ENCODE assay signal across 29 mouse cellular contexts in the genomic region with DNA sequence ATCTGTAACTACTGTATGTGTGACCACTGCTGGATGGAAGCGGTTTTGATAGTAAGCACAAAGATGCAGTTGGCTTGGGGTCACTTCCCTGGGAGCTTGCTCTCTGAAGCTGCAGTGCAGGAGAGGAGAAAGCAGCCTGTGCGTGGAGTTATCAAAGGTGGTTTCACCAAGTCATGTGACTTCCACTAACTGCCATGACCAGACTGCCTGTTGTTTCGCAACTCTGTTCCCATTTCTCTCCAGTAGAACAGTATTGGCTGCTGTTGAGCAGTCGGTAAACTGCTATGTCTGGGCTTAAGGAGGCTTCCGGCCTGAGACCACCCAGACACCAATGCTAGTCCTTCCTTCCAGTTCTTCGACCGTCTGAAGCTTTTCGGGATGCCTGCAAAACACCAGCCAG. TPM values are rescaled to one million over a fixed set of nuclear protein-coding genes. Genes with fewer than 3 reads are reported as not detected.
DNase-seq lines count a peak whose midpoint lies in the region; ATAC-seq and TF ChIP-seq lines count a peak whose summit lies in the region.
"Had no signal": no experiment of that assay in that cellular context is flagged by ENCODE, and none has a peak within 500 bp of the region (broad histone marks: within the 10 kb centered on the region; RNA-seq: fewer than 3 reads in every experiment).

No protein-coding gene starts in this region.

- H3K27me3 ChIP-seq in liver, embryonic 16.5 days (ENCODE audit: control insufficient read depth, insufficient read depth, low read depth, low read length) = no peaks in the 10 kb centered on the region
- H3K27me3 ChIP-seq in liver, postnatal 0 days (ENCODE audit: insufficient read depth, low read length) = no peaks in the 10 kb centered on the region
- H3K27me3 ChIP-seq: CH12.LX; hindbrain, embryonic 15.5 days; limb, embryonic 15.5 days; neural tube, embryonic 13.5 days had no signal

- H3K4me3 ChIP-seq in liver, embryonic 16.5 days (ENCODE audit: low read depth, low read length) = no peak overlapping the region
- no peak overlapping the region for H3K4me3 ChIP-seq in liver, postnatal 0 days (ENCODE audit: low read depth, low read length)
- H3K4me3 ChIP-seq: gastrocnemius, adult 2 months; heart, embryonic 13.5 days; hindbrain, embryonic 10.5 days; hindbrain, embryonic 15.5 days; limb, embryonic 10.5 days; limb, embryonic 15.5 days; neural tube, embryonic 13.5 days had no signal

- DNase-seq in liver (no peak), adipocyte (ENCODE audit: low spot score) (peak; percentile 7)
- no peak for DNase-seq in liver, postnatal 0 days
- DNase-seq in embryo, embryonic 10.5 days (ENCODE audit: low spot score) = no peak
- DNase-seq in thymus, postnatal 14 days = no peak
- no peak for DNase-seq in c-Kit-positive CD71-positive TER-119-positive erythroid progenitor cells, embryonic 14.5 days (ENCODE audit: low spot score)
- DNase-seq: adrenal gland, postnatal 25 days; B cell, adult 2 months; cerebellum, adult 18-20 months; cerebellum, postnatal 10 days; gastrocnemius, adult 2 months; gastrocnemius, postnatal 36 days; heart, postnatal 10 days; kidney, adult 8-10 months; lung, embryonic 14.5 days; lung, postnatal 14 days; right cerebral cortex, postnatal 14 days had no signal

- H3K4me2 ChIP-seq in liver, embryonic 16.5 days (ENCODE audit: low read depth, low read length) = no peak overlapping the region
- H3K4me2 ChIP-seq in liver, postnatal 0 days (ENCODE audit: low read depth, low read length) = no peak overlapping the region
- H3K4me2 ChIP-seq: heart, embryonic 13.5 days; hindbrain, embryonic 15.5 days; limb, embryonic 15.5 days; lung, embryonic 14.5 days; midbrain, embryonic 11.5 days; neural tube, embryonic 13.5 days had no signal

- no peaks in the 10 kb centered on the region for H3K9me3 ChIP-seq in liver, embryonic 16.5 days (replicated peaks; ENCODE audit: control insufficient read depth, low read length)
- no peaks in the 10 kb centered on the region for H3K9me3 ChIP-seq in liver, postnatal 0 days (ENCODE audit: low read length)
- H3K9me3 ChIP-seq: heart, embryonic 13.5 days; hindbrain, embryonic 10.5 days; hindbrain, embryonic 15.5 days; limb, embryonic 10.5 days; limb, embryonic 15.5 days; neural tube, embryonic 13.5 days had no signal

- ATAC-seq in liver, embryonic 16.5 days (ENCODE audit: low read depth) = peak; percentile 27; the same call in 1 of the 2 replicates
- ATAC-seq in liver, postnatal 0 days = 0 out of 2 replicates have a peak, but pooled peaks have one; percentile 31
- ATAC-seq: forebrain, embryonic 14.5 days; inflammation-experienced regulatory T-cells, adult 6 months had no signal

- WGBS in liver, embryonic 16.5 days (ENCODE audit: insufficient replicate concordance) = 37% methylated on average over 8 of the region's 8 CpGs
- 40% methylated on average over 8 of the region's 8 CpGs for WGBS in liver, postnatal 0 days (ENCODE audit: insufficient replicate concordance)

- TF ChIP-seq CTCF in liver, postnatal 0 days (IDR thresholded peaks at IDR 0.05; ENCODE audit: low read depth) = no peak

- H3K36me3 ChIP-seq in liver, embryonic 16.5 days (ENCODE audit: control insufficient read depth, insufficient read depth) = no peaks in the 10 kb centered on the region
- no peaks in the 10 kb centered on the region for H3K36me3 ChIP-seq in liver, postnatal 0 days (replicated peaks; ENCODE audit: insufficient read depth, low read length)
- H3K36me3 ChIP-seq: heart, embryonic 13.5 days; limb, embryonic 15.5 days had no signal

- no peak overlapping the region for H3K27ac ChIP-seq in liver, embryonic 16.5 days (ENCODE audit: low read length)
- H3K27ac ChIP-seq in liver, postnatal 0 days (ENCODE audit: low read depth) = no peak overlapping the region
- H3K27ac ChIP-seq: gastrocnemius, adult 2 months; heart, embryonic 13.5 days; hindbrain, embryonic 10.5 days; hindbrain, embryonic 15.5 days; kidney, postnatal 0 days; limb, embryonic 10.5 days; limb, embryonic 15.5 days; neural tube, embryonic 13.5 days had no signal

- no peak overlapping the region for H3K9ac ChIP-seq in liver, embryonic 16.5 days (ENCODE audit: low read depth, low read length)
- no peak overlapping the region for H3K9ac ChIP-seq in liver, postnatal 0 days (replicated peaks)
- H3K9ac ChIP-seq: heart, embryonic 13.5 days; hindbrain, embryonic 15.5 days; limb, embryonic 15.5 days; lung, embryonic 14.5 days; neural tube, embryonic 13.5 days had no signal

- no peaks in the 10 kb centered on the region; the same call in 1 of the 2 replicates for H3K4me1 ChIP-seq in liver, embryonic 16.5 days (ENCODE audit: control insufficient read depth, low read depth, low read length)
- H3K4me1 ChIP-seq in liver, postnatal 0 days (ENCODE audit: insufficient read depth) = peaks cover 7% of the 10 kb centered on the region; the same call in 1 of the 2 replicates
- H3K4me1 ChIP-seq: hindbrain, embryonic 15.5 days had no signal

- no peak for TF ChIP-seq EP300 in liver, postnatal 0 days (IDR thresholded peaks at IDR 0.05; ENCODE audit: low read depth)

RNA-seq across cellular contexts. Expression of a gene that starts 48.7 kb away (rescaled TPM):
- 0.46 and 0.76 TPM in 2 replicates for polyA plus RNA-seq in liver, embryonic 16.5 days (2015; fragmentation: Nextera tagmentation; extraction: Ambion mirVana)
- 1.0 and 1.1 TPM in 2 replicates for polyA plus RNA-seq in liver, postnatal 0 days (2015; fragmentation: Nextera tagmentation; extraction: Ambion mirVana)

RNA-seq across cellular contexts. Expression of a gene that starts 59.4 kb away (rescaled TPM):
- 0.51 and 0.72 TPM in 2 replicates for polyA plus RNA-seq in liver, embryonic 16.5 days (2015; fragmentation: Nextera tagmentation; extraction: Ambion mirVana)
- 0.44 and 0.63 TPM in 2 replicates for polyA plus RNA-seq in liver, postnatal 0 days (2015; fragmentation: Nextera tagmentation; extraction: Ambion mirVana)
